Mouse (Mus musculus) cerebellum, adult (tissue): ENCODE data around the gene Sprr2f.

Source experiments
- ATAC-seq: cut with Nextera tagmentation; 2 replicates; pipeline ENCODE4 v1.9.2; 2017; ENCODE audit warnings: mild to moderate bottlenecking, moderate library complexity, mixed read lengths; ENCODE audit not compliant: insufficient number of reproducible peaks, low FRiP score, low TSS enrichment

Gene Sprr2f

GRCm38 (mm10) chr3:92364887-92365286 lies at the start of gene Sprr2f:
Gene Sprr2f, plus strand, starts transcription at chr3:92365187.
- ATAC-seq = no peak

GRCm38 (mm10) chr3:92316320-92316719 lies 48.7 kb upstream of the Sprr2f start, which contains the start of gene Sprr2b:
Gene Sprr2b, plus strand, starts transcription at chr3:92316620.
- ATAC-seq = no peak

- ATAC-seq = no peak
Measured at GRCm38 (mm10) chr3:92317384-92317783, 47.6 kb upstream of the Sprr2f start.

GRCm38 (mm10) chr3:92336278-92336677 lies 28.7 kb upstream of the Sprr2f start:
- ATAC-seq = no peak

GRCm38 (mm10) chr3:92338840-92339239 lies 26.1 kb upstream of the Sprr2f start, which contains the start of gene Sprr2d:
Gene Sprr2d, plus strand, starts transcription at chr3:92339140.
- no peak for ATAC-seq

GRCm38 (mm10) chr3:92351843-92352242 lies 13.1 kb upstream of the Sprr2f start, which contains the start of gene Sprr2e:
Gene Sprr2e, plus strand, starts transcription at chr3:92352143.
- ATAC-seq = no peak

- no peak for ATAC-seq
Measured at GRCm38 (mm10) chr3:92361619-92362018, 3.4 kb upstream of the Sprr2f start.

- ATAC-seq = no peak
Measured at GRCm38 (mm10) chr3:92373613-92374012, 8.6 kb downstream of the Sprr2f start.

GRCm38 (mm10) chr3:92385385-92385784 lies 20.4 kb downstream of the Sprr2f start, which contains the start of gene Sprr2h:
Gene Sprr2h, plus strand, starts transcription at chr3:92385685.
- no peak for ATAC-seq

- ATAC-seq = no peak
Measured at GRCm38 (mm10) chr3:92394301-92394700, 29.3 kb downstream of the Sprr2f start.

GRCm38 (mm10) chr3:92407691-92408090 lies 42.7 kb downstream of the Sprr2f start, which contains the start of gene Sprr2i:
Gene Sprr2i, plus strand, starts transcription at chr3:92407991.
- no peak for ATAC-seq
